Mouse (Mus musculus) MEL-GATA-1-ER (cell line): ENCODE results near the gene Dus2.

Source experiments
- DNase-seq: peaks from one replicate; pipeline ENCODE4 v3.0.0-alpha.2; 2012; ENCODE audit warnings: low read depth; ENCODE audit errors: extremely low read depth

Gene Dus2

GRCm38 (mm10) chr8:106044151-106044550 lies 53.0 kb downstream of the Dus2 start:
- DNase-seq = no peak

- DNase-seq = no peak
Measured at GRCm38 (mm10) chr8:106046872-106047559, 55.9 kb downstream of the Dus2 start.

GRCm38 (mm10) chr8:106047854-106048630 lies 56.9 kb downstream of the Dus2 start:
- no peak for DNase-seq

- DNase-seq = no peak
Measured at GRCm38 (mm10) chr8:106049840-106050239, 58.7 kb downstream of the Dus2 start.

- DNase-seq = no peak
Measured at GRCm38 (mm10) chr8:106051068-106051467, 59.9 kb downstream of the Dus2 start.

GRCm38 (mm10) chr8:106052510-106053089 lies 61.5 kb downstream of the Dus2 start:
- DNase-seq = no peak

GRCm38 (mm10) chr8:106054190-106054811 lies 63.2 kb downstream of the Dus2 start:
- no peak for DNase-seq

- no peak for DNase-seq
Measured at GRCm38 (mm10) chr8:106055038-106055437, 63.9 kb downstream of the Dus2 start.

- no peak for DNase-seq
Measured at GRCm38 (mm10) chr8:106056455-106056982, 65.4 kb downstream of the Dus2 start.

- peak; percentile 99 for DNase-seq
Measured at GRCm38 (mm10) chr8:106058731-106059612, 67.8 kb downstream of the Dus2 start, which contains the start of gene Nfatc3. Gene Nfatc3 (plus strand): TSS chr8:106058840.

GRCm38 (mm10) chr8:106059613-106060371 lies 68.7 kb downstream of the Dus2 start:
- DNase-seq = no peak

GRCm38 (mm10) chr8:106060521-106060920 lies 69.4 kb downstream of the Dus2 start:
- no peak for DNase-seq

GRCm38 (mm10) chr8:106061686-106062085 lies 70.5 kb downstream of the Dus2 start:
- DNase-seq = no peak

GRCm38 (mm10) chr8:106063046-106063445 lies 71.9 kb downstream of the Dus2 start:
- peak; percentile 51 for DNase-seq

GRCm38 (mm10) chr8:106066721-106067120 lies 75.6 kb downstream of the Dus2 start:
- DNase-seq = no peak

- DNase-seq = no peak
Measured at GRCm38 (mm10) chr8:106069565-106069964, 78.4 kb downstream of the Dus2 start.

GRCm38 (mm10) chr8:106072113-106072512 lies 81.0 kb downstream of the Dus2 start:
- no peak for DNase-seq

GRCm38 (mm10) chr8:106074236-106074635 lies 83.1 kb downstream of the Dus2 start:
- no peak for DNase-seq

- no peak for DNase-seq
Measured at GRCm38 (mm10) chr8:106074659-106075058, 83.5 kb downstream of the Dus2 start.
